Mouse (Mus musculus) brain, adult 10 weeks (tissue): Measurements from ENCODE around the gene Ttc16. TPM values are rescaled to one million over a fixed set of nuclear protein-coding genes. Genes with fewer than 3 reads are reported as not detected.

Experiments
- polyA plus RNA-seq: library from polyadenylated mRNA; stranded (reverse); fragments of 350-450 nt; fragmentation: Illumina TruSeq; extraction: RNeasy Lipid Tissue Mini Kit (QIAGEN cat#74804); gene quantifications from one replicate; pipeline ENCODE4 v1.2.3, GENCODE M21; 2015; ENCODE audit warnings: low read depth, low replicate concordance

Ttc16 gene
- 1.5 TPM for polyA plus RNA-seq

GRCm38 (mm10) chr2:32775359-32776074, at the start of gene Ttc16, which contains the start of gene Ptrh1:
Gene Ttc16 (minus strand): TSS chr2:32775633.
Gene Ptrh1 (plus strand): TSS chr2:32775786.

DNA sequence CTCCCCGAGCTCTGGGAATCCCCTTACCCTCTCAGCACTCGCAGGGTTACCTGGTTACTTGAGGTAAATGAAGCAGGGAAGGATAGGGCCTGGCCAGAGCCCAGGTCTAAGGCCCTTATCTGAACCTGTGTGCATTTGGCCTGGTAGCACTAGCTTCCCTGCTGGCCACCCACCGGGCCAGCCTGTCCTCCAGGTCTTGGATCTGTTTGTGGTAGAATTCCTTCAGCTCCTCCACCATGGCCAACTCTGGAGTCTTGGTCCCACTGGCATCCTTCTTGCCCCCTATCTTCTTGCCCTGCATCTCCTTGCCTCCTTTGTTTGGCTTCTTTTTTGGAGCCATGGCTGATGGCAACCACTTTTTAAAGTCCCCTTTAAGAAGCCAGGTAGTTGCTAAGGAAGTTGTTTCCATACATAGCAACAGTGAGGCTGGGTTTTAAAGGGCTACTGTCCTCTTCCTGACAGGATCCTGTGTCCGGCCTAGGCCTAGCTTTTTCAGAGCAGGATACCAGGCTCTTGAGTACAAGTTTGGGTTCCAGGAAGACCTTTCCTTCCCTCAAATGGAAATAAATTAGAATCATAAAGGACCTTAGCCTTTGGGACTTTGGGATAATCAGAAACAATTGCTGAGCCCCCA, 8.7 kb upstream of the Ttc16 start, which contains the start of gene Cfap157:
Gene Cfap157, minus strand, starts transcription at position 381 of the 634 bp plus-strand sequence.

DNA sequence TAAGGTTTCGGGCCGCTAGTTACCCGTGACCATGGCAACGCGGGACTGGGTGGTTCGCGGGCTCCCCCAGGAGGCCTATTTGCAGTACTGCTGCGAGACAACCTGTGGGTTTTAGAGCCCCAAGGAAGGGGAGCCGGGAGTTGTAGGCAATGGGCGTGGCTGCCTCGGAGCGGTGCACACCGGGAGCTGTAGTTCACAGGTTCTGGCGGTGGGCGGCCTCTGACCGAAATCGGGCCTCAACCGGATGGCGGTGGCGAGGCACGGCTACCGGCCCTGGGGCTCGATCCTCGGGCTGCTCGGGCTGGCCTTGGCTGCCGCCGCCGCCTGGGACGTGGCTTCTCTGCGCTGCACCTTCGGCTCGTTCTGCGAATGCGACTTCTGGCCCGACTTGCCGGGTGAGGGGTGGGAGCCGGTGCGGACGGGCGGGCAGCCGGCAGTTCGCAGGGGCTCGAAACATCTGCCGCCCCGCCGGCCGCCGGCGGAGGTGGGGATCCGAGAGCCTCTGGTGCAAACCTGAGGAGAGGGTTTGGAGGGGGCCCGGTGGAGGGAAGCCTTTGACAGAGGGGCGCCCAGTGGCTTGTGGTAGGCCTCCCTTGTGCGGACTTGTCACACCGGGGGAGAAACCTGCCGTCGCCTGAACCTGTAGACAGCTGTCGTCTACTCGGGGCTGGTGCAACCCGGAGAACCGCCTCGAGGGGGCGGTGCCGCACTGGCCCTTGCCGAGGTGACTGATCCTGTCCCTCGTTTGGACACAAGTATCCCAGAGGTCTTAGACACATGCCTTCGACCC, 18.2 kb downstream of the Ttc16 start, which contains the start of gene Tor2a:
Gene Tor2a, plus strand, starts transcription at position 179 of the 790 bp plus-strand sequence.

DNA sequence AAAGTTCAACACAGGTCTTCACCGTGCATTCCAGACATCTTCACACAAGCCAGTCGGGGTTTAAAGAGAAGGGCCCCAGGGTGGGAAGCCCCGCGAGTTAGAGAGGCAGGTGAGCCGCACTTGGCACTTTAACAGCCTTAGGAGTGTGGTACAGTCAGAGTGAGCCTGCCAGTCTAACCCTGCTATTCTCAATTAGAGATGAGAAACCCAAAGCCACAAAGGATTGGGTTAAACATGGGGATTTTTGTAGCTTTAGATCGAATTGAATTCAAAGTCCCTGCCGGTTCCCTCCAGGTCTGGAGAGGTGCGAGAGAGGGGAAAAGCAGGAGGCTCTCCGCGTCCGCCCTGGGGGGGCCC, 34.5 kb downstream of the Ttc16 start, which contains the start of gene 6330409D20Rik:
Gene 6330409D20Rik, minus strand, starts transcription at position 101 of the 357 bp plus-strand sequence.

DNA sequence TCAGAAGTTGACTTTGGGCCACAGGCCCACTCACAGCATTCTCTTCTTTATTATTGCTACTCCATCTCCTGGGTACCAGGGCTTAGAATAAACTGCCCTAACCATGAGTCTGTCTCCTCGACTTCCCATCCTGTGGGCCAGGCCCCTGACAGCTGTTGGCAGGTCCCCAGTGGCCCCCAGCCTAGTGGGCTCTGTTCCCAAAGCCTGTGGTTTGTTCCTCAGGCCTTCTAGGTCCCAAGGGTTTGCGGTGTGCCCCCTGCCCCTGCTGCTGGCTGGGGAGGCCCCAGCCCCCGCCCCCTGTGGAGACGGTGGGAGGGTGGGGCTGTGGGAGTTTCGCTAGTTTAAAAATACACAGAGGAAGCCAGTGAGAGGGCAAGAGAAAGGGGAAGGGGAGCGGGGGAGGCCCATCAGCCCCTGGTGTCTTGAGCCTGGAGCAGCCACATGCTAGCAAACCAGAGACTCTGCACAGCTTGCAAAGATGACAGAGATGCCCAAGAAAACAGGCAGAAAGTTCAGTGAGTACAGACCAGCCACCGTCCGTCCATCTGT, 54.7 kb downstream of the Ttc16 start, which contains the start of gene Sh2d3c:
Gene Sh2d3c, plus strand, starts transcription at position 375 of the 549 bp plus-strand sequence.

DNA sequence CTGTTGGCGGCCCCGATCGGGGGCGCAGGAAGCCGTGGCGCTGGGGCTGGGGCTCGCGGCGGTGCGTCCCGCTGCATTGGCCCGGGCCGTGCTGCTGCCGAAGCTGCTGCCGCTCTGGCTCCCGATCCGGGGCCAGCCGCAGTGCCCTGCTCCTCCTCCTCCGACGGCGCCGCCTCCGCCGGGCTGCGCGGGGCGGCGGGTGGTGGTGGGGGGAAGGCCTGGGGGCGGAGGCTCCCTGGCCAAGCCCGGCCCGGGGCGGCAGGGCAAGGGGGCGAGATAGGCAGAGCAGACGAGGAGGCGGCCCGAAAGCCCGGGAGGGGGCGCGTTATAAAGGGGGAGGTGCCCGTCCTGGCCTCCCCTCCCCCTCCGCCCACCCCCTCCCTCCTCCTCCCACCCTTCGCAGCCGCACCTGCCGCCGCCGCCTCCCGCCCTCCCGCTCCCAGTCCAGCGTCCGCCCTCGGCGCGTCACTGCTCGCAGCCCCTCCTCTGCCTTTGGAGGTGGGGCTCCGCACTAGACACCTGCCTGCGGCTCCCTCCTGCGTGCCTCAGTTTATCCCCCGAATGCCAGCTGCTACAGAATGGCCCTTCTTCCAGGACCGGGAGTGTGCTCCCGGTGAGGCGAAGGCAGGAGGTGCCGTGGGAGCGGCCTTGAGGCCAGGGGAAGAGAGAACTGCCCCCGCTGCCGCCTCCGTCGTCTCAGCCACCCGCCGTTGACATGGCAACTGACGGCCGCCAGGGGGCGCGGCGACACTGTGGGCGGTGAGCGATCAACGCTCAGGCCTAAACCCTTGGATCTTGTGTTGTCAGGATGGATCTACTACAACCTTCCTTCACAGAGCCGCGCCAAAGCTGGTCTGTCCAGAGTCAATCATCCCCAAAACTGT, 62.3 kb downstream of the Ttc16 start, which contains the start of gene Cdk9:
Gene Cdk9, minus strand, starts transcription at position 143 of the 884 bp plus-strand sequence.

Other genes with a start within 250 kb of the Ttc16 start
- gene Fam102a, start 240.3 kb downstream of the Ttc16 start, polyA plus RNA-seq, result 45.6 TPM
- 99.3 TPM for gene Dpm2, start 204.8 kb downstream of the Ttc16 start, polyA plus RNA-seq
- gene Pip5kl1, start 200.8 kb downstream of the Ttc16 start, polyA plus RNA-seq, result 10.5 TPM
- 0.71 TPM for gene 9430097D07Rik, start 199.9 kb downstream of the Ttc16 start, polyA plus RNA-seq
- gene St6galnac4, start 188.5 kb downstream of the Ttc16 start, polyA plus RNA-seq, result 30.5 TPM
- gene St6galnac6, start 175.9 kb downstream of the Ttc16 start, polyA plus RNA-seq, result 122 TPM
- gene Ak1, start 153.9 kb downstream of the Ttc16 start, polyA plus RNA-seq, result 123 TPM
- gene Eng, start 129.0 kb downstream of the Ttc16 start, polyA plus RNA-seq, result 20.2 TPM
- gene Fpgs, start 71.5 kb downstream of the Ttc16 start, polyA plus RNA-seq, result 8.9 TPM
- gene Cdk9, start 62.6 kb downstream of the Ttc16 start, polyA plus RNA-seq, result 127 TPM
- gene Sh2d3c, start 54.6 kb downstream of the Ttc16 start, polyA plus RNA-seq, result 15.5 TPM
- 2.6 TPM for gene 6330409D20Rik, start 34.6 kb downstream of the Ttc16 start, polyA plus RNA-seq
- 35.2 TPM for gene Tor2a, start 18.4 kb downstream of the Ttc16 start, polyA plus RNA-seq
- gene Ptrh1, start 153 bp upstream of the Ttc16 start, polyA plus RNA-seq, result 6.8 TPM
- 1.3 TPM for gene Cfap157, start 8.8 kb upstream of the Ttc16 start, polyA plus RNA-seq
- 506 TPM for gene Stxbp1, start 71.6 kb upstream of the Ttc16 start, polyA plus RNA-seq
- gene Fam129b, start 100.5 kb upstream of the Ttc16 start, polyA plus RNA-seq, result 19.9 TPM
- 710 TPM for gene Rpl12, start 185.9 kb upstream of the Ttc16 start, polyA plus RNA-seq
- gene Lrsam1, start 186.0 kb upstream of the Ttc16 start, polyA plus RNA-seq, result 26.3 TPM
- 20.3 TPM for gene Slc2a8, start 206.4 kb upstream of the Ttc16 start, polyA plus RNA-seq